Mouse (Mus musculus): Measurements from ENCODE around the gene Nop53. TPM values are rescaled to one million over a fixed set of nuclear protein-coding genes. Genes with fewer than 3 reads are reported as not detected.

Nop53 gene
- polyA plus RNA-seq, 1 experiment: 57.2 TPM

DNA sequence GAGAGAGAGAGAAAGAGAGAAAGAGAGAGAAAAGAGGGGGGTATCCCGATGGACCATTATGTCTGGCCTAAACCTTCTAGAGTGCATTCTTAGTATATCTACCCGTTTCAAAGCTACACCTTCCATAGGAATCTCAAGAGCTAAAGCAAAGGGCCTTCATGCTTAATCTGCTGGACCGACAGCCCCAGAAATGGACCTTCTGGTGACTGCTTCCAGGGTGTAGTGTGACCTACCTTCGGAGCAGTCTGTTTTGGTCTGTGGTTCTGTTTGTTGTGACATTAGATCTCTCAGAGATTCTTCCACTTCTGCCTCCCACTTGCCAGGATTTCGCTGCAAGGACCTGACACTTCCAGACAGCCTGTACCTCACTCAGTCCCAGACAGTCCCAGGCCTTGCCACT is 35.4 kb downstream of the Nop53 start:
- Histone ChIP-seq H3K27me3 (ENCODE audit: control insufficient read depth, insufficient read depth, low read length) (no peaks in the 10 kb centered on the region), H3K36me3 (ENCODE audit: control insufficient read depth, insufficient read depth, low read length) (no peaks in the 10 kb centered on the region), H3K4me1 (ENCODE audit: control insufficient read depth, insufficient read depth, low read length) (no peaks in the 10 kb centered on the region), H3K4me3 (ENCODE audit: control insufficient read depth, low read depth, low read length) (no peak overlapping the region), H3K27ac (ENCODE audit: control insufficient read depth, insufficient read depth, low read depth, low read length) (no peak overlapping the region)
- no peak for TF ChIP-seq CTCF (IDR thresholded peaks at IDR 0.05; ENCODE audit: control insufficient read depth, insufficient read depth, insufficient replicate concordance, low read depth, low read length)

DNA sequence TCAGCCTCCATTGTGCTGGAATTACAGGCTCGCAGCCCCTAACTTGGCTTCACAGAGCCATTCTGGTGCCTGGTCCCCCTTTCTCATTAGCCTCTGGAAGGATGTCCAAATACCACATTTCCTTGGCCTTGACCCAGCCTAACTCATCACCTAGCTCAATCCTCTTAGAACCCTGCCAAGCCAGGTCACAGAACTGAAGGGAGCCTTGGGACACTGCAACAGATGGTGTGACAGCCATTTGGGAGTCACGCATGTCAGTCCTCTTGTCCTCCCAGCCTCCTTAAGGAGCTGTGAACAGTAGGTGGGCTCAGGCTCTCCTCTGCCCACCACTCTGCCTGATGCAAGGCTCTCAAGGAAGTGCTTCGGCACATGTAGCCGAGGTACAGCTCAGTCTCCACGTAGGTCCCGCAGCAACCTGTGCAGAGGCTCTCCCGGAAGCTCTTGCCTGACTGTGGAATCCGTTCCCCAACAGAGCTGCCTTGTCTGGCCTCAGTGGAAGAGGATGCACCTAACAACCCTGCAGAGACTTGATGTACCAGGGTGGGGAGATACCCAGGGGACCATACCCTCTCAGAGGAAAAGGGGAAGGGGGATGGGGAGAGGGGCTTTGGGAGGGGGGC is 37.8 kb downstream of the Nop53 start:
- no peaks in the 10 kb centered on the region for H3K4me1 ChIP-seq (ENCODE audit: control insufficient read depth, insufficient read depth, low read length)
- H3K4me3 ChIP-seq (ENCODE audit: control insufficient read depth, low read depth, low read length): no peak overlapping the region
- no peak for TF ChIP-seq CTCF (IDR thresholded peaks at IDR 0.05; ENCODE audit: control insufficient read depth, insufficient read depth, insufficient replicate concordance, low read depth, low read length)
- no peak for TF ChIP-seq POLR2A (IDR thresholded peaks at IDR 0.05; ENCODE audit: control insufficient read depth, low read depth, low read length)
- no peak overlapping the region for H3K27ac ChIP-seq (ENCODE audit: control insufficient read depth, insufficient read depth, low read depth, low read length)
- H3K36me3 ChIP-seq (ENCODE audit: control insufficient read depth, insufficient read depth, low read length): no peaks in the 10 kb centered on the region
- no peaks in the 10 kb centered on the region for H3K27me3 ChIP-seq (ENCODE audit: control insufficient read depth, insufficient read depth, low read length)

DNA sequence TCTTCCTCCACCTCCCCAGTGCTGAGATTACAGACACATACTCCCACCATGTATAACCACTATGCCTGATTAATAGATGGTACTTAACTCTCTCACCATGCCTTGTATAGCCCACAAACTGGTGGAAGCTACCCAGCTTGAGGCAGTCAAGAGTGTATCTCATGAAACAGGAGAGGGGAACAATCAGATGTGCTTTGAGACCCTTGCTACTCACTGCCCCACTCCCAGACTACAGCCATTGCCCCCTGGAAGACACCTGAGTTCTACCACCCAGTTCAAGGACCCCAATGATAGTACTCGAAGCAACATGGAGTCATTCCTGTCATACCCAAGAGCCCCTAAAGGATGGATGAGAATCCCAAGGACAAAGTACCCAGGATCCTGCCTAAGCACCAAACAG is 39.3 kb downstream of the Nop53 start:
- no peaks in the 10 kb centered on the region for H3K27me3 ChIP-seq (ENCODE audit: control insufficient read depth, insufficient read depth, low read length)
- H3K4me3 ChIP-seq (ENCODE audit: control insufficient read depth, low read depth, low read length): no peak overlapping the region
- H3K27ac ChIP-seq (ENCODE audit: control insufficient read depth, insufficient read depth, low read depth, low read length): no peak overlapping the region
- H3K36me3 ChIP-seq (ENCODE audit: control insufficient read depth, insufficient read depth, low read length): no peaks in the 10 kb centered on the region
- TF ChIP-seq POLR2A (IDR thresholded peaks at IDR 0.05; ENCODE audit: control insufficient read depth, low read depth, low read length) (no peak), CTCF (IDR thresholded peaks at IDR 0.05; ENCODE audit: control insufficient read depth, insufficient read depth, insufficient replicate concordance, low read depth, low read length) (no peak)
- H3K4me1 ChIP-seq (ENCODE audit: control insufficient read depth, insufficient read depth, low read length): 0 out of 2 replicates have a peak, but pooled peaks cover 2% of the 10 kb centered on the region

DNA sequence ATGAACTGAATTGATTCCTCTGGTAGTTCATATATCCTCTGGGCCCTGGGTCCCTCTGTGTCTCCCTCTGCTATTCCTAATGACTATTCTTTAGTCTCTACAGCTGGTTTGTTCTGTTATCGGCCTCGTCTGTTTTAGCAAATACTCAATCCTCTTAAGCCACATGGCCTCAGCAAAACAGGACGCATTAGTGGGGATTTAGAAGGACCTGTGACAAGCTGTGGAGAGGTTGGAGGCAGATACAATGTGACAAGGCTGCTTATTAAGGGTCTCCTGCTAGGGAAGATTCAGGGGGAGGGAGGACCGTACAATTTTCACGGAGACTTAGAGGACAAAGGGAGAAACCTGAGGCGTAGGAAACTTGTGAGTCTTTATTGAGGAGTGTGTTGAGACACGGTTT is 40.0 kb downstream of the Nop53 start:
- Histone ChIP-seq H3K4me1 (ENCODE audit: control insufficient read depth, insufficient read depth, low read length) (0 out of 2 replicates have a peak, but pooled peaks cover 2% of the 10 kb centered on the region), H3K4me3 (ENCODE audit: control insufficient read depth, low read depth, low read length) (no peak overlapping the region)
- TF ChIP-seq POLR2A (IDR thresholded peaks at IDR 0.05; ENCODE audit: control insufficient read depth, low read depth, low read length): no peak
- TF ChIP-seq CTCF (IDR thresholded peaks at IDR 0.05; ENCODE audit: control insufficient read depth, insufficient read depth, insufficient replicate concordance, low read depth, low read length): no peak

DNA sequence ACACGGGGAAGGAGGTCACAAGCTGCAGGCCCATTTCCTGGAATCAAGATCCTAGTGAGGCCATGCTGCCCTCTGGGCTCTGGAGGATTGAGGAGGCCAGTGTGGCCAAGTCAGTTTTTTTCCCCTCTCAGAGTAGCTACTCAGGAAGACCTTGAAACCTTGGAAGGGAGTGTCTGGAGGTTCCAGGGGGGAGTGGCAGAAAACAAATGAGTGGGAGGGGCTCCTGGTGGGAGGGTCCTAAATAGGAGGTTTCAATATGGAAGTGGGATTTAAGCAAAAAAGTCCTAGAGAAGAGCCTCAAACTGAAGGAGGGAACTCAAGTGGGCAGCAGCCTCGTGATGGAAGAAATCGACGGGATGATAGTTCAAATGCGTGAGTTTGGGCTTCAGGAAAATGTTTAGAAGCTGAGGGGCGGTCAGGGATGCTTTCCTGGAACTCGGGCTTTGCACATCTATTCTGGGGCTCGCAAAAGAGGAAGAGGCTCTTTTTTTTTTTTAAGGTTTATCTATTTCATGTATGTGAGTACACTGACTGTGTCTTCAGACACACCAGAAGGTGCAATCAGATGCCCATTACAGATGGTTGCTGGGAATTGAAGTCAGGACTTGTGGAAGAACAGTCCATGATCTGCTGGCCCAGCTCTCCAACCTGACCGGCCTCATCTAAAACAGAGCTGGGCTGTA is 44.4 kb downstream of the Nop53 start:
- TF ChIP-seq CTCF (IDR thresholded peaks at IDR 0.05; ENCODE audit: control insufficient read depth, insufficient read depth, insufficient replicate concordance, low read depth, low read length) (no peak), POLR2A (IDR thresholded peaks at IDR 0.05; ENCODE audit: control insufficient read depth, low read depth, low read length) (no peak)
- H3K27me3 ChIP-seq (ENCODE audit: control insufficient read depth, insufficient read depth, low read length): no peaks in the 10 kb centered on the region
- no peaks in the 10 kb centered on the region for H3K36me3 ChIP-seq (ENCODE audit: control insufficient read depth, insufficient read depth, low read length)
- H3K27ac ChIP-seq (ENCODE audit: control insufficient read depth, insufficient read depth, low read depth, low read length): no peak overlapping the region
- H3K4me3 ChIP-seq (ENCODE audit: control insufficient read depth, low read depth, low read length): no peak overlapping the region
- H3K4me1 ChIP-seq (ENCODE audit: control insufficient read depth, insufficient read depth, low read length): 0 out of 2 replicates have a peak, but pooled peaks cover 2% of the 10 kb centered on the region

More for the DNA sequence above, 40.0 kb downstream of the Nop53 start:
- Histone ChIP-seq H3K27ac (ENCODE audit: control insufficient read depth, insufficient read depth, low read depth, low read length) (no peak overlapping the region), H3K27me3 (ENCODE audit: control insufficient read depth, insufficient read depth, low read length) (no peaks in the 10 kb centered on the region), H3K36me3 (ENCODE audit: control insufficient read depth, insufficient read depth, low read length) (no peaks in the 10 kb centered on the region)

DNA sequence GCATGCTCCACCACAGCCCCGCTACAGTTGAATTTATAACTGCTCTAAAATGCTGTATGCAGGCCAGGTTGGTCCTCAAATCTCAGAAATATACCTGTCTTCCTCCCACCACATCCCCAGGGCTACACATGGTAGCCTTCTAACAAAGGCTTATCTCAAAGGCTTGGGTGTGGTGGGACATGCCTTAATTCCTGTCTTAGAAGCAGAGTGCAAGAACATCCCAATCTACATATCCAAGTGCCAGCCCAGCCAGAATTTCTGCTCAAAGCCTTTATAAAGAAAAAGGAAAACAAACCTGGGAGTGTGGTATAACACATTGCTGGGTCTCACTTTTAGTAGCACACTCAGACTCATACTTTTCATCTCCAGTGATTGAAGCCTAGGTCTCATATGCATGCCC is 51.6 kb downstream of the Nop53 start:
- Histone ChIP-seq H3K36me3 (ENCODE audit: control insufficient read depth, insufficient read depth, low read length) (no peaks in the 10 kb centered on the region), H3K27ac (ENCODE audit: control insufficient read depth, insufficient read depth, low read depth, low read length) (no peak overlapping the region), H3K4me3 (ENCODE audit: control insufficient read depth, low read depth, low read length) (no peak overlapping the region), H3K4me1 (ENCODE audit: control insufficient read depth, insufficient read depth, low read length) (no peaks in the 10 kb centered on the region), H3K27me3 (ENCODE audit: control insufficient read depth, insufficient read depth, low read length) (no peaks in the 10 kb centered on the region)
- TF ChIP-seq POLR2A (IDR thresholded peaks at IDR 0.05; ENCODE audit: control insufficient read depth, low read depth, low read length): no peak
- TF ChIP-seq CTCF (IDR thresholded peaks at IDR 0.05; ENCODE audit: control insufficient read depth, insufficient read depth, insufficient replicate concordance, low read depth, low read length): no peak

Other genes starting within 250 kb of the Nop53 start
- gene Obox5, start 195.9 kb downstream of the Nop53 start, polyA plus RNA-seq (2012; rRNA removed): not detected in 2 replicates
- gene Obox6, start 106.4 kb downstream of the Nop53 start, polyA plus RNA-seq (2012; rRNA removed): not detected in 2 replicates
- not detected in 2 replicates for gene Crx, start 66.1 kb downstream of the Nop53 start, polyA plus RNA-seq (2012; rRNA removed)
- gene Crxos, start 63.5 kb downstream of the Nop53 start, polyA plus RNA-seq (2012; rRNA removed): not detected in 2 replicates
- 409 and 443 TPM in 2 replicates for gene Selenow, start 23.7 kb downstream of the Nop53 start, polyA plus RNA-seq (2012; rRNA removed)
- 3.0 and 3.5 TPM in 2 replicates for gene Ehd2, start 21.5 kb upstream of the Nop53 start, polyA plus RNA-seq (2012; rRNA removed)
- gene Bicra, start 101.8 kb upstream of the Nop53 start, polyA plus RNA-seq (2012; rRNA removed): 5.9 and 7.3 TPM in 2 replicates
- gene Zfp541, start 115.7 kb upstream of the Nop53 start, polyA plus RNA-seq (2012; rRNA removed): 98.8 and 100 TPM in 2 replicates
- gene Napa, start 152.4 kb upstream of the Nop53 start, polyA plus RNA-seq (2012; rRNA removed): 134 and 145 TPM in 2 replicates
- gene Kptn, start 173.8 kb upstream of the Nop53 start, polyA plus RNA-seq (2012; rRNA removed): 13.6 and 14.4 TPM in 2 replicates
- gene Slc8a2, start 183.8 kb upstream of the Nop53 start, polyA plus RNA-seq (2012; rRNA removed): 34.7 and 35.7 TPM in 2 replicates
- gene Meis3, start 229.0 kb upstream of the Nop53 start, polyA plus RNA-seq (2012; rRNA removed): 2.5 and 2.6 TPM in 2 replicates